Mouse (Mus musculus): ENCODE measurements around the gene Slc12a9. TPM values are rescaled to one million over a fixed set of nuclear protein-coding genes. Genes with fewer than 3 reads are reported as not detected.
A peak's percentile ranks its signal among the peaks of the same experiment; 100 is the strongest.

The Slc12a9 gene
- polyA plus RNA-seq (2014; fragmentation: Nextera tagmentation; extraction: Ambion mirVana): 5.7 and 8.5 TPM in 2 replicates

DNA sequence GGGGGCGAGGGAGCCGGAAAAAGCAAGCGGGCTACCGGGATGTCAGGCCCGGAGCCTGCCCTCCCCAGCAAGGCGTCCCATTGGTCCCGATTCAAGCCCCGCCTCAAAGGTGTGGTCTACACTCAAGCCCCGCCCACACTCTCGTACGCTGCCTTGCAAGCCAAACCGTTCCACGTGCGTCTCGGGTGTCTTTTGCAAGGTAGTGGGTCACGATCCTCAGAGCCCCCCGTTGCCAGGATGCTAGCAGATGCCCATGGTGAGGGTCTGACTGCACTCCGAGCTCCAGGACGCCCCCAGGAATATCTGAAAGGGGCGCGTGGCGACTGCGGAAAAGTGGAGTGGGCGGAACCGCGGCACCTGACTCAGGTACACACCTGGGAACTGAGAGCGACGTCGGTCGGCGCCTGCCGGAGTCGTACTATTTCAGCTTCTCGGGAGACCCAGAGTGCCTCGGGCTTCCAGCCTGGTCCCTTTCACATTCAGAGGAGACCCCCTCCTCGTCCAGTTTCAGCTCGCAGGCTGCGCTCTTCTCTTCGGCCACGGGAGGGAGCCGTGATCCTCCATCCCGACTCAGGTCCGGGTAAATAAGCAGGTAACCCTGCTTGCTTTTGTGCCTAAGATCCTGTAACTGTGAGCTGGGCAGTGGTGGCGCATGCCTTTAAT is at the start of gene Slc12a9:
Gene Slc12a9, minus strand, starts transcription at position 86 of the 663 bp plus-strand sequence.
- under 1% methylated on average over 44 of the region's 44 CpGs for WGBS
- peak; percentile 91 for ATAC-seq (ENCODE audit: low FRiP score, low TSS enrichment)
- Histone ChIP-seq H3K4me2 (replicated peaks; ENCODE audit: low read depth, low read length) (peak within 1 kb of the TSS; percentile 89), H3K36me3 (ENCODE audit: control insufficient read depth, insufficient read depth, low read length) (no peaks in the 10 kb centered on the region), H3K9me3 (ENCODE audit: control insufficient read depth, low read length) (no peaks in the 10 kb centered on the region), H3K27ac (ENCODE audit: low read depth, low read length) (peak within 1 kb of the TSS; percentile 47; the same call in 1 of the 2 replicates), H3K4me1 (ENCODE audit: control insufficient read depth, insufficient read depth, low read length) (peaks cover 19% of the 10 kb centered on the region), H3K27me3 (ENCODE audit: control insufficient read depth, insufficient read depth, low read length) (no peaks in the 10 kb centered on the region), H3K9ac (ENCODE audit: low read depth, low read length) (peak within 1 kb of the TSS; percentile 70), H3K4me3 (ENCODE audit: low read length) (peak within 1 kb of the TSS; percentile 71)

DNA sequence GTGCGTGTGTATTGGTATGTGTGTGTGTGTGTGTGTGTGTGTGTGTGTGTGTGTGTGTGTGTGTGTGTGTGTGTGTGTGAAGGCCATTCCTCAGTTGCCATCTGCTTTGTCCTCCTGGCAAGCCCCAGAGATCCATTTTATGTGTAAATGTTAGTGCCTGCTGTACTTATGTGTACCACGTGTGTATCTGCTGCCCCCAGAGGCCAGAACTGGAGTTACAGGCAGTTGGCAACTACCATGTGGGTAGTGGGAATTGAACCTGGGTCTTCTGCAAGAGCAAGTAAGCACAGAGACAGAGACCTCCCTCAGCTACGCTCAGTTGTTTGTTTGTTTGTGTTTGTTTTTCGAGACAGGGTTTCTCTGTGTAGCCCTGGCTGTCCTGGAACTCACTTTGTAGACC is 47.8 kb upstream of the Slc12a9 start:
- Histone ChIP-seq H3K27me3 (ENCODE audit: control insufficient read depth, insufficient read depth, low read length) (no peaks in the 10 kb centered on the region), H3K4me1 (ENCODE audit: control insufficient read depth, insufficient read depth, low read length) (peaks cover 12% of the 10 kb centered on the region; the same call in 1 of the 2 replicates), H3K36me3 (ENCODE audit: control insufficient read depth, insufficient read depth, low read length) (no peaks in the 10 kb centered on the region), H3K4me2 (replicated peaks; ENCODE audit: low read depth, low read length) (no peak overlapping the region), H3K27ac (ENCODE audit: low read depth, low read length) (no peak overlapping the region), H3K9me3 (ENCODE audit: control insufficient read depth, low read length) (no peaks in the 10 kb centered on the region), H3K9ac (ENCODE audit: low read depth, low read length) (no peak overlapping the region), H3K4me3 (ENCODE audit: low read length) (no peak overlapping the region)
- ATAC-seq (ENCODE audit: low FRiP score, low TSS enrichment): no peak
- WGBS: 51% methylated on average over 4 of the region's 4 CpGs

DNA sequence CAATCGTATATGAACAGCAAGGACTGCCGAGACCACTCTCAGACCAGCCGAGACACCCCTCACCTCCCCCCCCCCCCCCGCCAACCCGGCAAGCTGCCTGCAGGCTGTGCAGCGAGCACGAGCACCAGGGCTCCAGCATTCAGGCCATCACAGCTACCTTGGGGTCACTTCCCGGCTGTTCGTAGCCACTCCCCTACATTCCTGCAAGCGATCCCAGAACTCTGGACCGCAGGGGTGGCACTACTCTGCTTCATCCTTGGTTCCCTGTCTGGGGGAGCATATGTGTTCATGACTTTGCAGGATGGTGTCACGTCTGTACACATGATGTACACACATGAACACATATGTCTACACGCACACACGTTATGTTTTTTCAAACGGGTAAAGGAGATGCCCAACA is 44.2 kb upstream of the Slc12a9 start:
- peaks cover 19% of the 10 kb centered on the region; the same call in 1 of the 2 replicates for H3K4me1 ChIP-seq (ENCODE audit: control insufficient read depth, insufficient read depth, low read length)
- no peak for ATAC-seq (ENCODE audit: low FRiP score, low TSS enrichment)
- H3K27ac ChIP-seq (ENCODE audit: low read depth, low read length): no peak overlapping the region
- peaks cover 23% of the 10 kb centered on the region for H3K36me3 ChIP-seq (ENCODE audit: control insufficient read depth, insufficient read depth, low read length)
- no peak overlapping the region for H3K9ac ChIP-seq (ENCODE audit: low read depth, low read length)
- no peak overlapping the region for H3K4me3 ChIP-seq (ENCODE audit: low read length)
- no peaks in the 10 kb centered on the region for H3K9me3 ChIP-seq (ENCODE audit: control insufficient read depth, low read length)
- peak overlapping the region; percentile 25; the same call in 1 of the 2 replicates for H3K4me2 ChIP-seq (replicated peaks; ENCODE audit: low read depth, low read length)
- H3K27me3 ChIP-seq (ENCODE audit: control insufficient read depth, insufficient read depth, low read length): no peaks in the 10 kb centered on the region
- WGBS: 26% methylated on average over 10 of the region's 15 CpGs

DNA sequence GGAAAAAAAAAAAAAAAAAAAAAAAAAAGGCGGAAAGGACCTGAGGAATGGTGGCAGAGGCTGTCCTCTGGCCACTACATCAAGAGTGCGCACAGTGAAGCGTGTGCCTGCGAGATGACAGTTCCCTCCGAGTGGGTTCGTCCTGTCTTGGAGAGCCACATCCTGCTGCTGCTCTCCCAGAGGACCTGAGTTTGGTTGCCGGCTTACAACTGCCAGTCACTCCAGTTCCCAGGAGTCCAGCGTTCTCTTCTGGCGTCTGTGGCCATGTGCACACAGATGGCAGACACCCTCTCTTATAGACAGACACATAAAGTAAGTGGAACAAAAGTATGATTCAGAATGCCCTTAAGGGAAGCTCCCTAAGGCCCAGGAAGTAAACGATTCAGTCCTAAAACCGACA is 43.8 kb upstream of the Slc12a9 start:
- Histone ChIP-seq H3K4me1 (ENCODE audit: control insufficient read depth, insufficient read depth, low read length) (peaks cover 19% of the 10 kb centered on the region; the same call in 1 of the 2 replicates), H3K27ac (ENCODE audit: low read depth, low read length) (no peak overlapping the region), H3K27me3 (ENCODE audit: control insufficient read depth, insufficient read depth, low read length) (no peaks in the 10 kb centered on the region), H3K9me3 (ENCODE audit: control insufficient read depth, low read length) (no peaks in the 10 kb centered on the region), H3K4me3 (ENCODE audit: low read length) (no peak overlapping the region), H3K9ac (ENCODE audit: low read depth, low read length) (no peak overlapping the region), H3K4me2 (replicated peaks; ENCODE audit: low read depth, low read length) (peak overlapping the region; percentile 25; the same call in 1 of the 2 replicates), H3K36me3 (ENCODE audit: control insufficient read depth, insufficient read depth, low read length) (peaks cover 28% of the 10 kb centered on the region)
- whole genome bisulfite sequencing: 26% methylated on average over 10 of the region's 11 CpGs
- ATAC-seq (ENCODE audit: low FRiP score, low TSS enrichment): 0 out of 2 replicates have a peak, but pooled peaks have one; percentile 9

DNA sequence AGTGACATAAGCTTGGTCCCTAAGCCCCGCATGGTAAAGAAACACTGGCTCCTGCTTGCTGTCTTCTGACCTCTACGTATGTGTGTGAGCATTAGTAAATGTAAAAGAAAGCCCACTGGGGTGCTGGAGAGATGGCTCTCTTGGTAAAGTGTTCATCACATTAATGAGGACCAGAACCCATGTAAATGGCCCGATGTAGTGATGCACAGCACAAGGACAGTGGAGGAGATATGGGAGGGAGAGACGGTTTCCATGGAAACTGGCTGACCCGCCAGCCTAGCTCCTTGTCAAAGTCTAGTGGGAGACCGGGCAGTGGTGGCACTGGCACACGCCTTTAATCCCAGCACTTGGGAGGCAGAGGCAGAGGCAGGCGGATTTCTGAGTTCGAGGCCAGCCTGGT is 43.3 kb upstream of the Slc12a9 start:
- ATAC-seq (ENCODE audit: low FRiP score, low TSS enrichment): peak; percentile 6; the same call in 1 of the 2 replicates
- Histone ChIP-seq H3K4me2 (replicated peaks; ENCODE audit: low read depth, low read length) (no peak overlapping the region), H3K36me3 (ENCODE audit: control insufficient read depth, insufficient read depth, low read length) (peaks cover 32% of the 10 kb centered on the region), H3K9ac (ENCODE audit: low read depth, low read length) (no peak overlapping the region), H3K27me3 (ENCODE audit: control insufficient read depth, insufficient read depth, low read length) (no peaks in the 10 kb centered on the region), H3K4me3 (ENCODE audit: low read length) (no peak overlapping the region), H3K9me3 (ENCODE audit: control insufficient read depth, low read length) (no peaks in the 10 kb centered on the region), H3K27ac (ENCODE audit: low read depth, low read length) (no peak overlapping the region), H3K4me1 (ENCODE audit: control insufficient read depth, insufficient read depth, low read length) (peaks cover 19% of the 10 kb centered on the region; the same call in 1 of the 2 replicates)
- 63% methylated on average over 9 of the region's 9 CpGs for WGBS

DNA sequence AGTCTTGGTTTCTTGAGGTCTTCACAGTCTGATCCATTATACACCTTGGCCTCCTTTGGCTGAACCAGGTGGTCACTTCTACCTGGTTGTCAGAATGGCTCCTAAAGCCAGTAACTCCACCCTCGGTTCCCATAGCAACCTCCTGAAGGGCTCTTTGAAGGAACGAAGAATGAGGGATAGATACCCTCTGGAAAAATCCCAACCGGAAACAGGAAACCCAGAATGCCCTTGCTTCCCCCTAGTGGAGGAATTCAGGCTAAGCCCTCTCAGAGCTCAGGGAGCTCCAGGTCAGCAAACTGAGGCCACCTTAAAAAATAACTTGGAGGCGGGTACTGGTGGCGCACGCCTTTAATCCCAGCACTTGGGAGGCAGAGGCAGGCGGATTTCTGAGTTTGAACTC is 42.8 kb upstream of the Slc12a9 start:
- ATAC-seq (ENCODE audit: low FRiP score, low TSS enrichment): peak; percentile 26; the same call in 1 of the 2 replicates
- peaks cover 37% of the 10 kb centered on the region for H3K36me3 ChIP-seq (ENCODE audit: control insufficient read depth, insufficient read depth, low read length)
- H3K9ac ChIP-seq (ENCODE audit: low read depth, low read length): no peak overlapping the region
- 41% methylated on average over 7 of the region's 7 CpGs for WGBS
- no peak overlapping the region for H3K27ac ChIP-seq (ENCODE audit: low read depth, low read length)
- H3K4me3 ChIP-seq (ENCODE audit: low read length): no peak overlapping the region
- H3K27me3 ChIP-seq (ENCODE audit: control insufficient read depth, insufficient read depth, low read length): no peaks in the 10 kb centered on the region
- H3K4me2 ChIP-seq (replicated peaks; ENCODE audit: low read depth, low read length): no peak overlapping the region
- H3K4me1 ChIP-seq (ENCODE audit: control insufficient read depth, insufficient read depth, low read length): peaks cover 19% of the 10 kb centered on the region; the same call in 1 of the 2 replicates
- H3K9me3 ChIP-seq (ENCODE audit: control insufficient read depth, low read length): no peaks in the 10 kb centered on the region

DNA sequence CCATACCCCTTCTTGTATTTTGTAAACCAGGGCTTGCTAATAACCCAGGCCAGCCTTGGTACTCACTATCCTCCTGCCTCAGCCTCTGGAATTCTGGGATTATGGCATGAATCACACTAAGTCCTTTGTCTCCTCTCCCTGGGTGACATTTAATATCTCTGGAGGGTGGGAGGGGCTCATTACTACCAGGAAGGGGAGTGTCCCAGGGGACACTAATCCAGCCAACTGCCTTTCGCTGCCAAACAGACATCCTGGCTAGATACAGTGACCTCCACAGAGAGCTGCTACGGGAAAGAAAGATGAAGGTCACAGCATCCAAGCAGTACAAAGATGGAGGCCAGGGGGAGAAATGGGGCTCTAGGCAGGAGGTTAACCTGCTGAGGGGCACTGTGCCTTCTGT is 42.2 kb upstream of the Slc12a9 start:
- no peak overlapping the region for H3K4me3 ChIP-seq (ENCODE audit: low read length)
- H3K27me3 ChIP-seq (ENCODE audit: control insufficient read depth, insufficient read depth, low read length): no peaks in the 10 kb centered on the region
- no peak; the same call in 1 of the 2 replicates for ATAC-seq (ENCODE audit: low FRiP score, low TSS enrichment)
- H3K4me2 ChIP-seq (replicated peaks; ENCODE audit: low read depth, low read length): no peak overlapping the region
- peaks cover 43% of the 10 kb centered on the region for H3K36me3 ChIP-seq (ENCODE audit: control insufficient read depth, insufficient read depth, low read length)
- H3K27ac ChIP-seq (ENCODE audit: low read depth, low read length): peak overlapping the region; percentile 61; the same call in 1 of the 2 replicates
- H3K9me3 ChIP-seq (ENCODE audit: control insufficient read depth, low read length): no peaks in the 10 kb centered on the region
- no peak overlapping the region for H3K9ac ChIP-seq (ENCODE audit: low read depth, low read length)
- 23% methylated on average over 2 of the region's 2 CpGs for WGBS
- H3K4me1 ChIP-seq (ENCODE audit: control insufficient read depth, insufficient read depth, low read length): peaks cover 19% of the 10 kb centered on the region; the same call in 1 of the 2 replicates

DNA sequence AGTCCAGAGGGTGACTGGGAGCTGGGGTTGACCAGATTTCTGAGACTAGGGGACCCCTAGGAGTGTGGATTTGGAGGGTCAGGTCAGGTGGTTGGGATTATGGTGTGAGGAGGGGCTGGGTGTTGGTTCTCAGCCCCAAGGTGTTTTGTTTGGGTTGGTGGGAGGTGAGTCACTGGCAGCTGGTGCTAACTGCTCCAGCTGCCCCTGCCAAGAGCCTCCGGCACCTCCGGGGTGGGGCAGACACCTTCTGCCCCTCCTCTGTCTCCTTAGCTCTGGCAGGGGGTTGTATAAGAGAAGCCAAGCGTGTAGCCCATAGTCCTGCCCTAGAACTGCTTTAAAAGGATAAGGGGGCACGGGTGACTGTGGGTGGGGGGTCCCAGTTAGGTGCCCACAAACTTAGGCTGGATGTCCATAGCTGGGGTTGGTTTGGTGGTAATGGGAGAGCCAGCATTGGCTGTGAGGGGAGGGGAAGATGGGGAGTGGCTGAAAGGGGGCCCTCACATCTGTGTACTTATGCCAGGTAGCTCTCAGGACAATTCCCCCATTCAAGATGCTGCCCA is 41.2 kb upstream of the Slc12a9 start:
- Histone ChIP-seq H3K4me3 (ENCODE audit: low read length) (no peak overlapping the region), H3K4me1 (ENCODE audit: control insufficient read depth, insufficient read depth, low read length) (peaks cover 19% of the 10 kb centered on the region; the same call in 1 of the 2 replicates), H3K27me3 (ENCODE audit: control insufficient read depth, insufficient read depth, low read length) (no peaks in the 10 kb centered on the region), H3K4me2 (replicated peaks; ENCODE audit: low read depth, low read length) (no peak overlapping the region), H3K9me3 (ENCODE audit: control insufficient read depth, low read length) (no peaks in the 10 kb centered on the region), H3K36me3 (ENCODE audit: control insufficient read depth, insufficient read depth, low read length) (peaks cover 53% of the 10 kb centered on the region), H3K9ac (ENCODE audit: low read depth, low read length) (no peak overlapping the region), H3K27ac (ENCODE audit: low read depth, low read length) (no peak overlapping the region)
- 78% methylated on average over 4 of the region's 4 CpGs for WGBS
- ATAC-seq (ENCODE audit: low FRiP score, low TSS enrichment): no peak

DNA sequence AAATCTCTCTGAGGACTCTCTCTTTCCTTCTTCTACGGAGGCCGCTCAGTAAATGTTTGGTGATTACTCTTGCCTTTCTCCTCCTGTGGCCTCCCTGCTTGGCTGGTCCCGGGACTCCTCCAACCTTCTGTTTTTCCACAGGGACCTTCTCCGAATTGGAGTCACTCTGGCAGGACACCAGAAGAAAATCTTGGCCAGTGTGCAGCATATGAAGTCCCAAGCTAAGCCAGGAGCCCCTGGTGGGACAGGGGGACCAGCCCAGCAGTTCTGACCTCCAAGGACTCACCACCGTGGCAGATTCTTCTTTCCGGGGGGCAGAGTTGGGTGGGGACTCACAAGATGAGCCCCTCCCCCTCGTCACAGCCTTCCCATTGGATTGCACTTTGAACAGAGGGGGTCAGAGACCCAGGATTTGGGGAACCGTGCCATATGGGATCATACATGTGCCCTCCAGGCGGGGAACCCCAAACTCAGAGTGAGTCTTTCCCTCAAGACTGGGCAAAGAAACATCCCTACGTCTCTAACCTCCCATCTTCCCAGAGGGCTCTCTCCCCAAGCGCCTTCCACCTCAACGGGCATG is 40.1 kb upstream of the Slc12a9 start:
- no peak overlapping the region for H3K4me3 ChIP-seq (ENCODE audit: low read length)
- H3K4me2 ChIP-seq (replicated peaks; ENCODE audit: low read depth, low read length): no peak overlapping the region
- no peak overlapping the region for H3K9ac ChIP-seq (ENCODE audit: low read depth, low read length)
- H3K27me3 ChIP-seq (ENCODE audit: control insufficient read depth, insufficient read depth, low read length): no peaks in the 10 kb centered on the region
- no peak overlapping the region for H3K27ac ChIP-seq (ENCODE audit: low read depth, low read length)
- peaks cover 19% of the 10 kb centered on the region; the same call in 1 of the 2 replicates for H3K4me1 ChIP-seq (ENCODE audit: control insufficient read depth, insufficient read depth, low read length)
- no peak for ATAC-seq (ENCODE audit: low FRiP score, low TSS enrichment)
- peaks cover 65% of the 10 kb centered on the region for H3K36me3 ChIP-seq (ENCODE audit: control insufficient read depth, insufficient read depth, low read length)
- 89% methylated on average over 12 of the region's 12 CpGs for WGBS
- H3K9me3 ChIP-seq (ENCODE audit: control insufficient read depth, low read length): no peaks in the 10 kb centered on the region

Data from kidney, embryonic 14.5 days (tissue).